Mouse (Mus musculus): ENCODE measurements around the gene Preb. TPM values are rescaled to one million over a fixed set of nuclear protein-coding genes. Genes with fewer than 3 reads are reported as not detected.
A peak's percentile ranks its signal among the peaks of the same experiment; 100 is the strongest.

Gene Preb
- polyA plus RNA-seq, 1 experiment from 2014 or later, result 133 TPM

DNA sequence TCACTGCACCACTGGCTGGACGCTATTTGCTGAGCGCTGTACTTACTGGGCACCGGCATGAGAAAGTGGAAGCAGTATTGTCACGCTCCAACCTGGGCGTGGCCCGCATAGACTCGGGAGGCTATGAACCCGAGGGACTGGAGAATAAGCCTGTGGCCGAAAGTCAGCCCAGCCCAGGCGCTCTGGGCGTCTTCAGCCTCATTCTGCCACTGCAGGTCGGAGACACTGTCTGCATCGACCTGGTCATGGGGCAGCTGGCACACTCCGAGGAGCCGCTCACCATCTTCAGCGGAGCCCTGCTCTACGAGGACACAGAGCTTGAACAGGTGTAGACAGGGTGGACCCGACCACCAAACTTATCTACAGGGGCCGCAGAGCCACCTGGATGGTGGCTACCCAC is 39.5 kb downstream of the Preb start:
- WGBS, result 68% methylated on average over 19 of the region's 19 CpGs
- Histone ChIP-seq H3K9ac (0 out of 2 replicates have a peak overlapping the region, but pooled peaks have one; percentile 17), H3K4me3 (no peak overlapping the region), H3K4me2 (peak overlapping the region; percentile 76; the same call in 1 of the 2 replicates), H3K9me3 (no peaks in the 10 kb centered on the region), H3K4me1 (peaks cover 68% of the 10 kb centered on the region), H3K27me3 (no peaks in the 10 kb centered on the region), H3K36me3 (peaks cover 51% of the 10 kb centered on the region), H3K27ac (no peak overlapping the region)
- ATAC-seq (ENCODE audit: insufficient number of reproducible peaks, insufficient read depth, low FRiP score, low TSS enrichment, low read depth), result no peak

DNA sequence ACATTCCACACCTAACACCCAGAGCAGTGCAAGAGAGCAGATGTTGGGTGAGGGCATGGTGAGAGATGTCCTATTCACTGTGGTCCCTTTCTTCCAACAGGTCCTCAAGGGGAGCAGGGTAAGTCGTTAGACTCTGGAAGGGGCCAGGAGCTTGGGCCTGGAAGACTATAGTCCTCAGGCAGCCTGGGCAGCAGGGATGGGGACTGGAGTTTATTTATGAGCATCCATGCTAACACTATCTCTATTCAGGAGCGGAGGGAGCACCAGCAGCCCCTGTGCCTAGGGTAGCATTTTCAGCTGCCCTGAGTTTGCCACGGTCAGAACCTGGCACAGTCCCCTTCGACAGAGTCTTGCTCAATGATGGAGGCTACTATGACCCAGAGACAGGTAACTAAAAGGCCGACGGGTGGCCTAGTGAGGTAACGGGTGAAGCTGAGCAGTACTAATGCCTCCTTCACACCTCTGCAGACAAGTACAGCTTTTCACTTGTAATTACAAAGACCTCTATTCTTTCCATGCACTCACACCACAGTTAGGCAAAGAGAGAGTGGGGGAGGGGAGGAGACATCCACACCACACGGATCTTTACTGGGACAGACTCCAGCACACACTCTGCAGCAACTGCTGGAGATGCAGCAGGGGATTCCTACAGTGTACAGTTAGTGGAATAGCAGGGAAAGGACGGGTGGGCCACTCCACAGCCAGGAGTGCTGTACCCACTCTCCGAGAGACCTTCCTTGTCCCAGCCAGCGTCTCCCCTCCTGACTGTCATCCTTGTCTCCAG is 40.1 kb downstream of the Preb start:
- H3K4me2 ChIP-seq, result no peak overlapping the region
- no peak for ATAC-seq (ENCODE audit: insufficient number of reproducible peaks, insufficient read depth, low FRiP score, low TSS enrichment, low read depth)
- H3K9me3 ChIP-seq, result no peaks in the 10 kb centered on the region
- no peak overlapping the region for H3K27ac ChIP-seq
- H3K36me3 ChIP-seq, result peaks cover 47% of the 10 kb centered on the region
- no peaks in the 10 kb centered on the region for H3K27me3 ChIP-seq
- H3K4me3 ChIP-seq, result no peak overlapping the region
- 66% methylated on average over 11 of the region's 11 CpGs for WGBS
- peaks cover 73% of the 10 kb centered on the region for H3K4me1 ChIP-seq
- 0 out of 2 replicates have a peak overlapping the region, but pooled peaks have one; percentile 17 for H3K9ac ChIP-seq

DNA sequence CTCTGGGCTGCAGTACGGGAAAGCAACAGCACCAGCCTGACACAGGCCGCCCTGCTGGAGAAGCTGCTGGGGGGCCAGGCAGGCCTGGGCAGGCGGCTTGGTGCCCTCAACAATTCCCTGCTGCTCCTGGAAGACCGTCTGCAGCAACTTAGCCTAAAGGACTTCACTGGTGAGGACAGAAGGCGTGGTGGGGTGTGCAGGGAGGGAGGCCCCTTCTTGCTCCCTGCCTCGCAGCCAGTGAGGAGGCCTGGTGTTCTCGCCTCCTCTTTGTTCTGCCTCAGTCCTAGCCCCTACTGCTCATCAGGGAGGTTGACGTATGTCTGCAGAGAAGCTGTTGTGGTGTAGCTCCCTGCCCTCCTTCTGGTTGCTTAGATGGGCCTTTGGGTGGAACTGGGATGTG is 41.5 kb downstream of the Preb start:
- no peaks in the 10 kb centered on the region for H3K9me3 ChIP-seq
- no peak overlapping the region for H3K4me3 ChIP-seq
- peak overlapping the region; percentile 39; the same call in 1 of the 2 replicates for H3K27ac ChIP-seq
- no peaks in the 10 kb centered on the region for H3K27me3 ChIP-seq
- ATAC-seq (ENCODE audit: insufficient number of reproducible peaks, insufficient read depth, low FRiP score, low TSS enrichment, low read depth), result no peak
- WGBS, result 75% methylated on average over 8 of the region's 8 CpGs
- no peak overlapping the region for H3K4me2 ChIP-seq
- peak overlapping the region; percentile 36 for H3K9ac ChIP-seq
- peaks cover 47% of the 10 kb centered on the region for H3K36me3 ChIP-seq
- peaks cover 84% of the 10 kb centered on the region for H3K4me1 ChIP-seq

GRCm38 (mm10) chr5:30917891-30918670 is 42.1 kb downstream of the Preb start:
- ATAC-seq (ENCODE audit: insufficient number of reproducible peaks, insufficient read depth, low FRiP score, low TSS enrichment, low read depth), result no peak
- no peak overlapping the region for H3K4me3 ChIP-seq
- 0 out of 2 replicates have a peak overlapping the region, but pooled peaks have one; percentile 39 for H3K27ac ChIP-seq
- H3K4me2 ChIP-seq, result no peak overlapping the region
- H3K36me3 ChIP-seq, result peaks cover 47% of the 10 kb centered on the region
- no peaks in the 10 kb centered on the region for H3K9me3 ChIP-seq
- no peaks in the 10 kb centered on the region for H3K27me3 ChIP-seq
- peak overlapping the region; percentile 36 for H3K9ac ChIP-seq
- H3K4me1 ChIP-seq, result peaks cover 87% of the 10 kb centered on the region
- WGBS, result 88% methylated on average over 31 of the region's 31 CpGs

GRCm38 (mm10) chr5:30917348-30917747 is 42.8 kb downstream of the Preb start:
- no peak overlapping the region for H3K4me3 ChIP-seq
- 88% methylated on average over 11 of the region's 11 CpGs for WGBS

GRCm38 (mm10) chr5:30916841-30917240 is 43.3 kb downstream of the Preb start:
- no peak for ATAC-seq (ENCODE audit: insufficient number of reproducible peaks, insufficient read depth, low FRiP score, low TSS enrichment, low read depth)
- no peak overlapping the region for H3K4me2 ChIP-seq

More at GRCm38 (mm10) chr5:30917348-30917747, 42.8 kb downstream of the Preb start:
- Histone ChIP-seq H3K4me2 (no peak overlapping the region), H3K9ac (0 out of 2 replicates have a peak overlapping the region, but pooled peaks have one; percentile 4), H3K4me1 (peaks cover 87% of the 10 kb centered on the region), H3K36me3 (peaks cover 47% of the 10 kb centered on the region), H3K27ac (no peak overlapping the region), H3K27me3 (no peaks in the 10 kb centered on the region), H3K9me3 (no peaks in the 10 kb centered on the region)
- no peak for ATAC-seq (ENCODE audit: insufficient number of reproducible peaks, insufficient read depth, low FRiP score, low TSS enrichment, low read depth)

DNA sequence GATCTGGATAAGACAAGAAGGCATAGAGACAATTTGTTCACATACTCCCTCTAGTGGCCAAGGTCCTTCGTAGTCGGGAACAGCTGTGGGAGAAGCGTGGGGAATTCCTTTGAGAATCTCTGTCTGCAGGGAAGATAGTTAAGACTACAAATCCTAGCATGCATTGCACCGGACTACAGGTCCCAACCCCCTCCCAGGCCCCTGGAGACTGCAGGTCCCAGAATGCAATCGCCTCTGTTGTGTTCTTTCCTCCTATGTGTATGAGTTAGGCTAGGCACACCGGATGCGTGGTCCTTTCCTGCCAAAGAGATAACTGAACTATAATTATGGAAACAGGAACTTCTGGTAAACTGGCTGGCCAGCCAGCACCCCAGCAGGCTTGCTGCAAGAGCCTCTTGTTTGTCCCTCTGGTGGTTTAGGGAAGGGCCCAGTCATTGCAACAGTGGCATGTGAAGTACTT is 44.2 kb downstream of the Preb start:
- H3K4me1 ChIP-seq, result peaks cover 88% of the 10 kb centered on the region
- H3K4me3 ChIP-seq, result peak overlapping the region; percentile 68
- no peaks in the 10 kb centered on the region for H3K9me3 ChIP-seq
- H3K9ac ChIP-seq, result peak overlapping the region; percentile 88
- H3K4me2 ChIP-seq, result peak overlapping the region; percentile 95
- peak overlapping the region; percentile 99 for H3K27ac ChIP-seq
- peak; percentile 52 for ATAC-seq (ENCODE audit: insufficient number of reproducible peaks, insufficient read depth, low FRiP score, low TSS enrichment, low read depth)
- no peaks in the 10 kb centered on the region for H3K27me3 ChIP-seq
- 2% methylated on average over 7 of the region's 7 CpGs for WGBS
- peaks cover 45% of the 10 kb centered on the region for H3K36me3 ChIP-seq

More at GRCm38 (mm10) chr5:30916841-30917240, 43.3 kb downstream of the Preb start:
- Histone ChIP-seq H3K36me3 (peaks cover 47% of the 10 kb centered on the region), H3K9me3 (no peaks in the 10 kb centered on the region), H3K27ac (no peak overlapping the region; the same call in 1 of the 2 replicates), H3K4me3 (no peak overlapping the region), H3K27me3 (no peaks in the 10 kb centered on the region), H3K4me1 (peaks cover 86% of the 10 kb centered on the region), H3K9ac (peak overlapping the region; percentile 4; the same call in 1 of the 2 replicates)
- WGBS, result 93% methylated on average over 9 of the region's 9 CpGs

DNA sequence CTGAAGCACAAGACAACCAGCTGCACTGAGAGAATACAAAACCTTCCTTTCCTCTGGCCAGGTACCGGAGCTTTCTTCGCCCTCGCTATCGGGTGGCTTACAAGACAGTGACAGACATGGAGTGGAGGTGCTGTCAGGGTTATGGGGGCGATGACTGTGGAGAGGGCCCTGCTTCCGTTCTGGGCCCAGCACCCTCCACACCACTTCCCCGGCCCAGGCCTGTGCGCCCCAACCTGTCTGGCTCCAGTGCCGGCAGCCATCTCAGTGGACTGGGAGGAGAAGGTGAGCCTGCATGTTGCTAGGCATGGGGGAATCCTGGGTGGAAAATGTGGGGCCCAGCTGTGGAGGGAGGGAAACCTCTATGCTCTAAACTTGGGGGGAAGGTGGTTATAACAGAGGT is 44.7 kb downstream of the Preb start:
- WGBS, result 32% methylated on average over 9 of the region's 9 CpGs
- H3K4me3 ChIP-seq, result peak overlapping the region; percentile 68
- no peaks in the 10 kb centered on the region for H3K27me3 ChIP-seq
- peaks cover 88% of the 10 kb centered on the region for H3K4me1 ChIP-seq
- no peaks in the 10 kb centered on the region for H3K9me3 ChIP-seq
- peaks cover 39% of the 10 kb centered on the region for H3K36me3 ChIP-seq
- ATAC-seq (ENCODE audit: insufficient number of reproducible peaks, insufficient read depth, low FRiP score, low TSS enrichment, low read depth), result no peak
- H3K9ac ChIP-seq, result peak overlapping the region; percentile 88
- H3K4me2 ChIP-seq, result peak overlapping the region; percentile 95
- peak overlapping the region; percentile 99 for H3K27ac ChIP-seq

DNA sequence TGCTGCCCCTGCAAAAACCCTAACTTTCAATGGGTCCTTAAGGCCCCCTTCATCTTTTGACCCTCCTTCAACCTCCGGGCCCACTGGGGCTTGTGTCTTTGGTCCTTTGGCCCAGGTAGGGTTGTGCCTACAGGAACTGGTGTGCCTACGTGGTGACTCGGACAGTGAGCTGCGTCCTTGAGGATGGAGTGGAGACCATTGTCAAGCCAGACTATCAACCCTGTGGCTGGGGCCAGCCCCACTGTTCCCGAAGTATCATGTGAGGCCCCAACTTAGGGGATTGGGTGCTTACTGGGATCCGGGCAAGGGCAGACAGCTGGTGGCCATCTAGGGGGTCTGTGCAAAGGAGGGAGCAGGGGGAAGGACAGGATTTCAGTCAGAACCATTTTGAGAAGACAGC is 45.3 kb downstream of the Preb start:
- Histone ChIP-seq H3K36me3 (peaks cover 33% of the 10 kb centered on the region), H3K27me3 (no peaks in the 10 kb centered on the region), H3K9me3 (no peaks in the 10 kb centered on the region), H3K4me1 (peaks cover 87% of the 10 kb centered on the region), H3K9ac (peak overlapping the region; percentile 88), H3K27ac (peak overlapping the region; percentile 99), H3K4me3 (peak overlapping the region; percentile 68), H3K4me2 (peak overlapping the region; percentile 95)
- WGBS, result 33% methylated on average over 6 of the region's 6 CpGs
- no peak for ATAC-seq (ENCODE audit: insufficient number of reproducible peaks, insufficient read depth, low FRiP score, low TSS enrichment, low read depth)

DNA sequence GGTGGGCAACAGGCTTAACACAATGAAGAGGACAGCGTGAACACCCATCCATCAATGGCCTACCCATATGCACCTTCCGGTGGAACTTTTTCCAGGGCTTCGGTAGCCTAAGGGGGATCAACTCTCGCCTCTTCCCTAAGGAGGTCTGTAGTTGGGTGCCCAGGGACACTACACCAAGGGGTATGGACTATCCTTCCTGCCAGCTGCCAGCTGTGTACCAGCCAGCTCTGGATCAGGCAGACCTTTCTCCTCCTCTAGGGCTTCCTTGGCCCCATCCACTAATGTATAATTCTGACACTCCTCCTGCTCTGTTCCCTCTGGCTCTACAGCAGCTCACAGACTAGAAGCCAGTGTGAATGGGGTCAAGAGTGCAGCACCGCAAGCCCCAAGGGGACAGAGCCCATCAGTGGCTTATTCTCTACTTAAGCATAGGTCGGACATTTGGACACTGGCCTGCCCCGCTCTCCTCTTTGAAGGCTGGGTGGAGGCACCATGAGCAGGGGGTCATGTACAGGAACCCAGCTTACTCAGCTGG is 46.0 kb downstream of the Preb start:
- H3K36me3 ChIP-seq, result peaks cover 27% of the 10 kb centered on the region
- peak overlapping the region; percentile 95 for H3K4me2 ChIP-seq
- ATAC-seq (ENCODE audit: insufficient number of reproducible peaks, insufficient read depth, low FRiP score, low TSS enrichment, low read depth), result no peak
- H3K27me3 ChIP-seq, result no peaks in the 10 kb centered on the region
- peaks cover 88% of the 10 kb centered on the region for H3K4me1 ChIP-seq
- peak overlapping the region; percentile 88 for H3K9ac ChIP-seq
- H3K9me3 ChIP-seq, result no peaks in the 10 kb centered on the region
- H3K27ac ChIP-seq, result peak overlapping the region; percentile 99
- H3K4me3 ChIP-seq, result peak overlapping the region; percentile 68
- WGBS, result 22% methylated on average over 7 of the region's 7 CpGs
